Mouse (Mus musculus) liver (tissue): ENCODE measurements around the gene Foxo6.

ENCODE experiments used
- DNase-seq: peaks from one replicate; pipeline ENCODE4 v3.0.0-alpha.2; 2020; ENCODE audit warnings: mixed read lengths

Gene Foxo6

GRCm38 (mm10) chr4:120242783-120243262, 44.3 kb downstream of the Foxo6 start:
- peak; percentile 20 for DNase-seq

GRCm38 (mm10) chr4:120241106-120241505, 46.0 kb downstream of the Foxo6 start:
- DNase-seq: no peak

- no peak for DNase-seq
Observed at GRCm38 (mm10) chr4:120239419-120239818, 47.7 kb downstream of the Foxo6 start.

GRCm38 (mm10) chr4:120233243-120233642, 53.9 kb downstream of the Foxo6 start:
- DNase-seq: no peak

- no peak for DNase-seq
Observed at GRCm38 (mm10) chr4:120232541-120232940, 54.6 kb downstream of the Foxo6 start.

GRCm38 (mm10) chr4:120231982-120232381, 55.2 kb downstream of the Foxo6 start:
- no peak for DNase-seq

GRCm38 (mm10) chr4:120230256-120230649, 56.9 kb downstream of the Foxo6 start:
- peak; percentile 60 for DNase-seq

GRCm38 (mm10) chr4:120229505-120230255, 57.5 kb downstream of the Foxo6 start:
- no peak for DNase-seq

GRCm38 (mm10) chr4:120228613-120229012, 58.5 kb downstream of the Foxo6 start:
- no peak for DNase-seq

GRCm38 (mm10) chr4:120227224-120227623, 59.9 kb downstream of the Foxo6 start:
- no peak for DNase-seq

GRCm38 (mm10) chr4:120226682-120227081, 60.5 kb downstream of the Foxo6 start:
- DNase-seq: no peak

- DNase-seq: peak; percentile 57
Observed at GRCm38 (mm10) chr4:120225135-120225780, 61.9 kb downstream of the Foxo6 start.

- DNase-seq: no peak
Observed at GRCm38 (mm10) chr4:120223805-120224204, 63.3 kb downstream of the Foxo6 start.

GRCm38 (mm10) chr4:120223108-120223745, 63.9 kb downstream of the Foxo6 start:
- DNase-seq: no peak

GRCm38 (mm10) chr4:120221708-120222107, 65.4 kb downstream of the Foxo6 start:
- DNase-seq: no peak

- no peak for DNase-seq
Observed at GRCm38 (mm10) chr4:120218878-120219277, 68.3 kb downstream of the Foxo6 start.
